Mouse (Mus musculus): ENCODE data around the gene Zfp618. TPM values are rescaled to one million over a fixed set of nuclear protein-coding genes. Genes with fewer than 3 reads are reported as not detected.

Gene Zfp618
- polyA plus RNA-seq, 1 experiment from 2014 or later, result 8.9 TPM

DNA sequence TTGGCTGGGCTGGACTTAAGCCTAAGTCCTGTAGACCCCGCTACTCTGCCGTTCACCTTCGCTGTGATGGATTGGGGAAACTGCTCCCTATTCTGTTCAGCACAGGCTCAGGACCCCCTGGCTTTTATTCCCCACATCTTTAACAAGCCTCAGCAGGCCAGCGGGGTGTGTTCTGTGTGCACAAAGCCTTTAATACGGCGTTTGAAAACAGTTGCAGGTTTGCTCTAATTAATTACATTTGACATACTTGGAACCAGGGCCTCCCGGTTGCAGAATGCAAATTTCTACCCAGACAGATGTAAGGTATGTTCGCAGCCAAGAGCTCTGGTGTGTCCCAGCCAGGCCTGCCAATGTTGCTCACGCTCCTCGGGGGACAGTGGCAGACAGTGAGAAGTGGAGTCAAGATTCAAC lies 13.1 kb downstream of the Zfp618 start:
- no peaks in the 10 kb centered on the region; the same call in 1 of the 2 replicates for H3K36me3 ChIP-seq (ENCODE audit: control insufficient read depth, insufficient read depth, low read length)
- 77% methylated on average over 10 of the region's 10 CpGs for WGBS
- no peak overlapping the region for H3K4me2 ChIP-seq (ENCODE audit: low read length)
- H3K27me3 ChIP-seq (ENCODE audit: control insufficient read depth, insufficient read depth, low read length), result no peaks in the 10 kb centered on the region
- no peak overlapping the region for H3K27ac ChIP-seq (replicated peaks in 1 of 2; ENCODE audit: control insufficient read depth in 1 of 2, insufficient read depth in 1 of 2, low read depth in 2 of 2, low read length in 2 of 2)
- peaks cover 2 to 8% of the 10 kb centered on the region in 2 experiments; a peak in 3 of 4 replicates for H3K4me1 ChIP-seq (ENCODE audit: control insufficient read depth in 2 of 2, insufficient read depth in 2 of 2, low read length in 2 of 2)
- H3K4me3 ChIP-seq (ENCODE audit: control insufficient read depth in 1 of 2, insufficient read depth in 1 of 2, low read depth in 1 of 2, low read length in 2 of 2), result no peak overlapping the region
- no peaks in the 10 kb centered on the region for H3K9me3 ChIP-seq (ENCODE audit: control insufficient read depth, low read length)
- ATAC-seq (ENCODE audit: insufficient number of reproducible peaks, insufficient read depth, low FRiP score, low read depth), result no peak
- no peak overlapping the region for H3K9ac ChIP-seq (ENCODE audit: low read length)

DNA sequence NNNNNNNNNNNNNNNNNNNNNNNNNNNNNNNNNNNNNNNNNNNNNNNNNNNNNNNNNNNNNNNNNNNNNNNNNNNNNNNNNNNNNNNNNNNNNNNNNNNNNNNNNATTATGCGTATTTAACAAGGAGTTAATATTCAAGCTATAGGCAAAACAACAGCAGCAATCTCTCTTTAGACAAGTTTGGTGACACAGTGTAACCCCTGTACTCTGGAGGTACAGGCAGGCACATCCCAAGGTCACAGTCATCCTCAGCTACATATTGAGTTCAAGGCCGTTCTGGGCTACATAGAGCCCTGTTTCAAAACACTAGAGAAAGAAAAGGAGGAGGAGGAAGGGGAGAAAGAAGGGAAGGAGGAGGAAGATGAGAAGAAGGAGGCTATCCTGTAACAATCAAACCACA lies 16.2 kb downstream of the Zfp618 start:
- no peak overlapping the region for H3K9ac ChIP-seq (ENCODE audit: low read length)
- H3K4me1 ChIP-seq (ENCODE audit: control insufficient read depth in 2 of 2, insufficient read depth in 2 of 2, low read length in 2 of 2), result no peaks in the 10 kb centered on the region
- H3K27me3 ChIP-seq (ENCODE audit: control insufficient read depth, insufficient read depth, low read length), result no peaks in the 10 kb centered on the region
- no peak overlapping the region for H3K4me2 ChIP-seq (ENCODE audit: low read length)
- H3K36me3 ChIP-seq (ENCODE audit: control insufficient read depth, insufficient read depth, low read length), result no peaks in the 10 kb centered on the region; the same call in 1 of the 2 replicates
- H3K4me3 ChIP-seq (ENCODE audit: control insufficient read depth in 1 of 2, insufficient read depth in 1 of 2, low read depth in 1 of 2, low read length in 2 of 2), result no peak overlapping the region
- H3K9me3 ChIP-seq (ENCODE audit: control insufficient read depth, low read length), result no peaks in the 10 kb centered on the region
- no peak overlapping the region for H3K27ac ChIP-seq (replicated peaks in 1 of 2; ENCODE audit: control insufficient read depth in 1 of 2, insufficient read depth in 1 of 2, low read depth in 2 of 2, low read length in 2 of 2)
- 85% methylated on average over 2 of the region's 2 CpGs for WGBS
- no peak for ATAC-seq (ENCODE audit: insufficient number of reproducible peaks, insufficient read depth, low FRiP score, low read depth)

DNA sequence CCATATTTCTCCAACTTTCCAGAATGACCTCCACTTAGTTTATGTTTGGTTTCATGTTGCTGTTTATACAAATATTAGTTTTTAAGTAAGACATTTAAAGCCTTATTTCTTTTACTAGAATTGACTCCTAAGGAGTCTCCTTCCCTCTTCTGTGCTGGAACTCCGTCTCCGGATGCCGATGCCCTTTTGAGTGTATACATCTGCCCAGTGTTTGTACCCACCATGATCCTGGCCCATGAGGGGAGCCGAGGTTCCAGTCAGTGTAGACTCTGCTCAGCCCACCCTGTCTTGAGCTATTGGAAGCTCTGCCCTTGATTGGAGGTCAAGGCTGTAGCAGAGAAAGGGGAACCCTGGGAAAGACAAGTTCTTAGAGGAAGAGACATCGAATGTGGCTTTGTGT lies 18.2 kb downstream of the Zfp618 start:
- Histone ChIP-seq H3K4me2 (ENCODE audit: low read length) (no peak overlapping the region), H3K9me3 (ENCODE audit: control insufficient read depth, low read length) (no peaks in the 10 kb centered on the region), H3K4me3 (ENCODE audit: control insufficient read depth in 1 of 2, insufficient read depth in 1 of 2, low read depth in 1 of 2, low read length in 2 of 2) (no peak overlapping the region), H3K27ac (replicated peaks in 1 of 2; ENCODE audit: control insufficient read depth in 1 of 2, insufficient read depth in 1 of 2, low read depth in 2 of 2, low read length in 2 of 2) (no peak overlapping the region), H3K4me1 (ENCODE audit: control insufficient read depth in 2 of 2, insufficient read depth in 2 of 2, low read length in 2 of 2) (no peaks in the 10 kb centered on the region), H3K27me3 (ENCODE audit: control insufficient read depth, insufficient read depth, low read length) (no peaks in the 10 kb centered on the region), H3K36me3 (ENCODE audit: control insufficient read depth, insufficient read depth, low read length) (no peaks in the 10 kb centered on the region; the same call in 1 of the 2 replicates), H3K9ac (ENCODE audit: low read length) (no peak overlapping the region)
- ATAC-seq (ENCODE audit: insufficient number of reproducible peaks, insufficient read depth, low FRiP score, low read depth), result no peak
- 85% methylated on average over 5 of the region's 5 CpGs for WGBS

DNA sequence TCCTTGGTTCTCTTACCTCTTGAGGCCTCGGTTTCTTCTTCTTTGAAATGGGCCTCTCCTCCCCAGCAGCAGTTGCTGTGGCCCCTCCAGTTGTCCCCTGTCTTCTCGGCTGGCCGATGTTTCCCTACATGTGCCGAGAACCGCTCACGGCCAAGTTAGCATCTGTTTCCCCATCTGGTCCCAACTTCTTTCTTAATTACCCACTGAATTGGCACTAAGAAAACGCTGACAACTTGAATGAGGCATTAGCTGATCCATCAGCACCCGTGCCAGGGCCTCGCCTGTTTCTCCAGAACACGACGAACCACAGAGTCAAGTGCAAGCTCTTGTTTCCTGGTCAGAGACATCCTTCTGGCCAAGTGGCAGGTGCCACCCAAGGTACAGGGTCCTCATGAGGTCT lies 26.0 kb downstream of the Zfp618 start:
- Histone ChIP-seq H3K27me3 (ENCODE audit: control insufficient read depth, insufficient read depth, low read length) (no peaks in the 10 kb centered on the region), H3K4me1 (ENCODE audit: control insufficient read depth in 2 of 2, insufficient read depth in 2 of 2, low read length in 2 of 2) (peaks cover 5 to 8% of the 10 kb centered on the region in 2 experiments; a peak in 3 of 4 replicates), H3K4me3 (ENCODE audit: control insufficient read depth in 1 of 2, insufficient read depth in 1 of 2, low read depth in 1 of 2, low read length in 2 of 2) (no peak overlapping the region), H3K27ac (replicated peaks in 1 of 2; ENCODE audit: control insufficient read depth in 1 of 2, insufficient read depth in 1 of 2, low read depth in 2 of 2, low read length in 2 of 2) (no peak overlapping the region), H3K9me3 (ENCODE audit: control insufficient read depth, low read length) (no peaks in the 10 kb centered on the region; the same call in 1 of the 2 replicates), H3K9ac (ENCODE audit: low read length) (no peak overlapping the region), H3K36me3 (ENCODE audit: control insufficient read depth, insufficient read depth, low read length) (no peaks in the 10 kb centered on the region), H3K4me2 (ENCODE audit: low read length) (no peak overlapping the region)
- no peak for ATAC-seq (ENCODE audit: insufficient number of reproducible peaks, insufficient read depth, low FRiP score, low read depth)
- WGBS, result 79% methylated on average over 11 of the region's 11 CpGs

DNA sequence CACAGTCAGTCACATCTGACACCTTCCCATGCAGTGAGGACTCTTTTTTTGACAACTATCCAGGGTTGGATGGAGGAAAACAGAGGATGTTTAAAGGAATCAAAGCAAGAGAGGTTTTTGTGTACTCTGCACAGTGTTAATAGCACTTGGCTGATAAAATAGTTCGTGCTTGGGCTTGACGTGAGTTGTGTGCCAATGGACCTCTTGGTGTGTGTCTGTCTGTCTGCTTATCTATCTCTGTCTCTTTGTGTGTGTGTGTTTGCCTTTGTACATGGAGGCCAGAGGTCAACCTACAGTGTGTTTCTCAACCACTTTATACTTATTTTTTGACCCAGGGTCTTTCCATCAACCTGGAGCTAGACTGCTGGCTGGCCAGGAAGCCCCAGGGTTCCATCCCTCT lies 27.8 kb downstream of the Zfp618 start:
- Histone ChIP-seq H3K27me3 (ENCODE audit: control insufficient read depth, insufficient read depth, low read length) (no peaks in the 10 kb centered on the region), H3K36me3 (ENCODE audit: control insufficient read depth, insufficient read depth, low read length) (no peaks in the 10 kb centered on the region), H3K27ac (replicated peaks in 1 of 2; ENCODE audit: control insufficient read depth in 1 of 2, insufficient read depth in 1 of 2, low read depth in 2 of 2, low read length in 2 of 2) (no peak overlapping the region), H3K9me3 (ENCODE audit: control insufficient read depth, low read length) (no peaks in the 10 kb centered on the region; the same call in 1 of the 2 replicates), H3K4me2 (ENCODE audit: low read length) (no peak overlapping the region), H3K4me3 (ENCODE audit: control insufficient read depth in 1 of 2, insufficient read depth in 1 of 2, low read depth in 1 of 2, low read length in 2 of 2) (no peak overlapping the region), H3K9ac (ENCODE audit: low read length) (no peak overlapping the region), H3K4me1 (ENCODE audit: control insufficient read depth in 2 of 2, insufficient read depth in 2 of 2, low read length in 2 of 2) (peaks cover 22 to 25% of the 10 kb centered on the region in 2 experiments)
- WGBS, result 35% methylated on average over 2 of the region's 2 CpGs
- ATAC-seq (ENCODE audit: insufficient number of reproducible peaks, insufficient read depth, low FRiP score, low read depth), result no peak; the same call in 1 of the 2 replicates

DNA sequence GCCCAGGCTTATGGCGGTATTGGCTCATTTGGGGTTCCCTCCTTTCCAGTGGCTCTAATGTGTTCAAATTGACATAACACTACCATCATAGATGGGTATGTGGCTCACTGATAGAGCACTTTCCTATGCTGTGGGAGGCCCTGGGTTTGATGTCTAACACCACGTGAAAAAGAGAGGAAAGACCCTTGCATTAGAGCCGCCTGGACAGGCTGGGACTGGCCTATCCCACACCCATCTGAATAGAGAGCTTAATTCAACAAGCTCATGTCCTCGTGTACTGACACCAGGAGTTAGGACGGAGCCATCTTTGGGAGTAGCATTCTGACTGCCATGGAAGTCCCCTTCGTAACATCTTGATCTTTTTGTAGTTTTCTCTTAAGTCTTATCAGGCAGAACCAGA lies 32.2 kb downstream of the Zfp618 start:
- H3K4me2 ChIP-seq (ENCODE audit: low read length), result no peak overlapping the region
- WGBS, result 91% methylated on average over 6 of the region's 6 CpGs
- H3K27ac ChIP-seq (replicated peaks in 1 of 2; ENCODE audit: control insufficient read depth in 1 of 2, insufficient read depth in 1 of 2, low read depth in 2 of 2, low read length in 2 of 2), result peak overlapping the region; percentile 87 to 98
- H3K9ac ChIP-seq (ENCODE audit: low read length), result no peak overlapping the region
- ATAC-seq (ENCODE audit: insufficient number of reproducible peaks, insufficient read depth, low FRiP score, low read depth), result no peak
- H3K9me3 ChIP-seq (ENCODE audit: control insufficient read depth, low read length), result no peaks in the 10 kb centered on the region; the same call in 1 of the 2 replicates
- H3K4me1 ChIP-seq (ENCODE audit: control insufficient read depth in 2 of 2, insufficient read depth in 2 of 2, low read length in 2 of 2), result peaks cover 48 to 54% of the 10 kb centered on the region in 2 experiments
- H3K27me3 ChIP-seq (ENCODE audit: control insufficient read depth, insufficient read depth, low read length), result no peaks in the 10 kb centered on the region
- no peak overlapping the region for H3K4me3 ChIP-seq (ENCODE audit: control insufficient read depth in 1 of 2, insufficient read depth in 1 of 2, low read depth in 1 of 2, low read length in 2 of 2)
- no peaks in the 10 kb centered on the region for H3K36me3 ChIP-seq (ENCODE audit: control insufficient read depth, insufficient read depth, low read length)

DNA sequence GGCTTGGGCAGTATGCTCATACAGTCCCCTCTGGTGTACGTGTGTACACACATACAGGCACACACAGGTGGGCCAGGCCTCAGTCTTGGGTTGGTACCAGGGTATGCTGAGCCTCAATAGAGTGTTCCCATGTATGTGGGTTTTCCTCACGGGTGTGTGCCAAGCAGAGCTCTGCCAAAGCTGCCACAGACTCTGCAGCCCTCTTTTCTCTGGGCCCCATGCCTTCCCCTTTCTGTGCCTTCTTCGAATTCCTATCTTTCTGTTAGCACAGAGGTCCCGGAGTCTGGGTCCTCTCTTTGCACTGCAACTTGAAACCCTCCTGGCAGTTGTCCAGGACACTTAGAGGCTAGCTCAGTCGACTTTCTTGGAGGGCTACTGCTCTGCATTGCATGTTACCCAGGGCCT lies 33.1 kb downstream of the Zfp618 start:
- Histone ChIP-seq H3K4me2 (ENCODE audit: low read length) (peak overlapping the region; percentile 50), H3K9me3 (ENCODE audit: control insufficient read depth, low read length) (no peaks in the 10 kb centered on the region; the same call in 1 of the 2 replicates), H3K4me3 (ENCODE audit: control insufficient read depth in 1 of 2, insufficient read depth in 1 of 2, low read depth in 1 of 2, low read length in 2 of 2) (no peak overlapping the region), H3K27ac (replicated peaks in 1 of 2; ENCODE audit: control insufficient read depth in 1 of 2, insufficient read depth in 1 of 2, low read depth in 2 of 2, low read length in 2 of 2) (peak overlapping the region; percentile 87 to 98), H3K9ac (ENCODE audit: low read length) (peak overlapping the region; percentile 65), H3K4me1 (ENCODE audit: control insufficient read depth in 2 of 2, insufficient read depth in 2 of 2, low read length in 2 of 2) (peaks cover 44 to 50% of the 10 kb centered on the region in 2 experiments), H3K27me3 (ENCODE audit: control insufficient read depth, insufficient read depth, low read length) (no peaks in the 10 kb centered on the region), H3K36me3 (ENCODE audit: control insufficient read depth, insufficient read depth, low read length) (no peaks in the 10 kb centered on the region)
- WGBS, result 8% methylated on average over 5 of the region's 5 CpGs
- peak; percentile 82 for ATAC-seq (ENCODE audit: insufficient number of reproducible peaks, insufficient read depth, low FRiP score, low read depth)

DNA sequence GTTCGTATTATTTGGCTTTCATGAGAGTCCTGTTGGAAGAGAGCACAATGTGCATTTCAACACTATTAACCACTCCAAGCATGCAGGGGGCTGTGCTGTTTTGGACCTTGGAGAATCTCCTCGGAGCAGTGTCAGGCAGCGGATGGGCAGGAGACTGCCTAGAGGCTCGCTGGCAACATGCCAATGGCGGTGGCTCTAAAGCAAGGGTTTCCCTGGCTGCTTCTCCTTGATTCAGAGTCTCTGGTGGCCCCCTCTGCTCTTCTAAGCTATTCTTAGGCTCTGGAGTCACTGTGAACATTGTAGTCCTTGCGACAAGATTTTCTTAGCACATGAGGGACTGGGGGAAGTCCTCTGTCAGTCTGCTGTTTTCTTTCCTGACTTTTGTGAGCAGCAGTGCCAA lies 33.5 kb downstream of the Zfp618 start:
- Histone ChIP-seq H3K36me3 (ENCODE audit: control insufficient read depth, insufficient read depth, low read length) (no peaks in the 10 kb centered on the region), H3K4me2 (ENCODE audit: low read length) (peak overlapping the region; percentile 50), H3K27ac (replicated peaks in 1 of 2; ENCODE audit: control insufficient read depth in 1 of 2, insufficient read depth in 1 of 2, low read depth in 2 of 2, low read length in 2 of 2) (peak overlapping the region; percentile 87 to 98), H3K4me1 (ENCODE audit: control insufficient read depth in 2 of 2, insufficient read depth in 2 of 2, low read length in 2 of 2) (peaks cover 44 to 50% of the 10 kb centered on the region in 2 experiments), H3K9me3 (ENCODE audit: control insufficient read depth, low read length) (no peaks in the 10 kb centered on the region; the same call in 1 of the 2 replicates), H3K9ac (ENCODE audit: low read length) (peak overlapping the region; percentile 65), H3K27me3 (ENCODE audit: control insufficient read depth, insufficient read depth, low read length) (no peaks in the 10 kb centered on the region), H3K4me3 (ENCODE audit: control insufficient read depth in 1 of 2, insufficient read depth in 1 of 2, low read depth in 1 of 2, low read length in 2 of 2) (no peak overlapping the region)
- WGBS, result 9% methylated on average over 6 of the region's 6 CpGs
- peak; percentile 54; the same call in 1 of the 2 replicates for ATAC-seq (ENCODE audit: insufficient number of reproducible peaks, insufficient read depth, low FRiP score, low read depth)
